Comparison of ENCODE assay signal across 23 mouse cellular contexts in genomic region chr10:32939853-32940252, GRCm38 (mm10). TPM values are rescaled to one million over a fixed set of nuclear protein-coding genes. Genes with fewer than 3 reads are reported as not detected.
A peak's percentile ranks its signal among the peaks of the same experiment; 100 is the strongest.
DNase-seq lines count a peak whose midpoint lies in the region; ATAC-seq lines count a peak whose summit lies in the region.
"Had no signal": no experiment of that assay in that cellular context is flagged by ENCODE, and none has a peak within 500 bp of the region (broad histone marks: within the 10 kb centered on the region; RNA-seq: fewer than 3 reads in every experiment).

No protein-coding gene starts in this region.

- H3K4me3 ChIP-seq in hindbrain, embryonic 12.5 days = no peak overlapping the region

- no peaks in the 10 kb centered on the region for H3K27me3 ChIP-seq in hindbrain, embryonic 12.5 days
- H3K27me3 ChIP-seq: CH12.LX, Patski had no signal

- ATAC-seq in frontal cortex, adult (ENCODE audit: low TSS enrichment) = peak; percentile 89
- no peak for ATAC-seq in hindbrain, embryonic 12.5 days (ENCODE audit: low FRiP score)
- ATAC-seq: activated CD4-positive, CD25-positive, alpha-beta regulatory T cell, adult 4 months; CD4-positive, CD25-positive, alpha-beta regulatory T cell, adult 4 months; Patski had no signal

- no peak overlapping the region for H3K9ac ChIP-seq in hindbrain, embryonic 12.5 days

- no peaks in the 10 kb centered on the region for H3K9me3 ChIP-seq in hindbrain, embryonic 12.5 days (replicated peaks)

- no peak overlapping the region for H3K27ac ChIP-seq in hindbrain, embryonic 12.5 days

- no peak for DNase-seq in frontal cortex, postnatal 14 days (ENCODE audit: low spot score in 2 of 2)
- DNase-seq in right cerebral cortex, adult 18-20 months = peak; percentile 7
- DNase-seq in right cerebral cortex, adult 2 months (ENCODE audit: low spot score in 2 of 2) = no peak
- peak; percentile 47 for DNase-seq in brain, adult 2 months (ENCODE audit: low read depth, low spot score)
- DNase-seq in telencephalon, adult 2 months (ENCODE audit: low read depth, low spot score) = peak; percentile 50
- no peak for DNase-seq in urinary bladder, adult 2 months (ENCODE audit: low spot score)
- DNase-seq: adrenal gland, adult 2 months; adrenal gland, adult 8-10 months; adrenal gland, postnatal 10 days; adrenal gland, postnatal 14 days; adrenal gland, postnatal 25 days; adrenal gland, postnatal 36 days; B cell, adult 2 months; cerebellum, adult 11 months; cerebellum, adult 11-12 months; cerebellum, adult 18-20 months had no signal

- 96% methylated on average over 3 of the region's 3 CpGs for WGBS in hindbrain, embryonic 12.5 days

- H3K36me3 ChIP-seq in hindbrain, embryonic 12.5 days = no peaks in the 10 kb centered on the region
- H3K36me3 ChIP-seq: G1E had no signal

- no peaks in the 10 kb centered on the region for H3K4me1 ChIP-seq in hindbrain, embryonic 12.5 days

- H3K4me2 ChIP-seq in hindbrain, embryonic 12.5 days (replicated peaks) = no peak overlapping the region

RNA-seq across cellular contexts. Expression of gene Nkain2, which starts 49.6 kb away (rescaled TPM):
- 0.43 and 0.47 TPM in 2 replicates for polyA plus RNA-seq in urinary bladder, adult 2 months (2012; rRNA removed)
- polyA plus RNA-seq in hindbrain, embryonic 12.5 days (2016; fragmentation: Nextera tagmentation; extraction: Ambion mirVana) = 4.1 and 5.3 TPM in 2 replicates
- polyA plus RNA-seq: G1E had no signal

Comparison
In these comparisons a context has a peak if more than half of its experiments do, and no peak if none do; other contexts are left out.
1. DNase-seq: peak in right cerebral cortex, adult 18-20 months (single experiment), brain, adult 2 months (single experiment) and telencephalon, adult 2 months (single experiment); none in frontal cortex, postnatal 14 days (0 of 2), right cerebral cortex, adult 2 months (0 of 2) and urinary bladder, adult 2 months (single experiment).